Mouse (Mus musculus): Measurements from ENCODE around the gene Slit2. TPM values are rescaled to one million over a fixed set of nuclear protein-coding genes. Genes with fewer than 3 reads are reported as not detected.
A peak's percentile ranks its signal among the peaks of the same experiment; 100 is the strongest.

Gene Slit2
- polyA plus RNA-seq, 1 experiment from 2014 or later, result 9.1 TPM

DNA sequence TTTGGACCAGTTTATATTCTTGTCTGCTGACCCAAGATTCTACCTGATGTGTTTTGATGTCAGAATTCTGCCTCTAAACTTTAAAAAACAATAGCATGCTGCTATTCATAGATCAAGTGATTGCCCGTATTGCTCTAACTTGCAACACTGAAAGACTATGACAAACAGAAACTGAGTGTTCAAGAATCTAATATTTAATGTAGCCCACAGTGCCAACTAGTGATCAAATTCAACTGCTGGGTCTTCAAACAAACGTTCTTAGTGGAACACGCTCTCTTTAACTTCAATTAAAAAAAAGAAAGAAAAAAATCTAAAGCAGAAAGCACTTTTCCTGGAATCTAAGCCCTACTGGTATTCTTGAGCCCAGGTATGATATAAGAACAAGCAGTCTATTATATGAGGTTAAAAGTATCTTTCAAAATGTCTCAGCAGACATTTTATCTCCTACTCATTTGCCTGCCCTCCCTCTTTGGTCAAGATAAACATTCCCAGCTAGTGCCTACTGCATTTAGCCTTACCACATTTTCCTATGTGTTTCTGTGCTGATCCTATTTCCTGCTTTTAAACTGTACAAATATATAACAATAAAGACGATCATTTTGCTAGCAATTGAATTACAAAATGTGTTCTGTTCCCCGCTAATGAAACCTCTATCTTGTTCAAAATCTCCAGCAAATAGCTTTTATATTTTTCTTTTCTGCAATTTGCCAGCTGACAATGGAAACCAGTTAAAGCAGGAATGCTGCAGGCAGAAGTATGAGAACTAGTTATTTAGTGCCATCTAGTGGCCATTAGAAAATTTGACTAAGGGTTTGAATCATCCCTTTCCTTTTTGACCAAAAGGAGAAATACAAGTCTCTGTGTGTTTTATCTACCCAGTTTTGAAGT lies 362.4 kb downstream of the Slit2 start:
- Histone ChIP-seq H3K27me3 (ENCODE audit: control insufficient read depth, insufficient read depth, low read length) (no peaks in the 10 kb centered on the region), H3K4me2 (replicated peaks; ENCODE audit: low read depth) (no peak overlapping the region), H3K27ac (replicated peaks) (no peak overlapping the region), H3K36me3 (ENCODE audit: control insufficient read depth, insufficient read depth, low read length) (no peaks in the 10 kb centered on the region), H3K4me1 (replicated peaks; ENCODE audit: control insufficient read depth, insufficient read depth) (no peaks in the 10 kb centered on the region), H3K9me3 (ENCODE audit: control insufficient read depth, low read length) (no peaks in the 10 kb centered on the region), H3K9ac (ENCODE audit: low read length) (no peak overlapping the region), H3K4me3 (ENCODE audit: low read depth, low read length) (no peak overlapping the region)
- no peak for DNase-seq (ENCODE audit: low spot score)
- TF ChIP-seq EP300 (optimal IDR thresholded peaks at IDR 0.05) (no peak), CTCF (IDR thresholded peaks at IDR 0.05; ENCODE audit: low read depth) (peak; percentile 77)
- 20% methylated on average over 5 of the region's 5 CpGs for WGBS
- ATAC-seq (ENCODE audit: low FRiP score, low TSS enrichment), result peak; percentile 74; the same call in 1 of the 2 replicates

DNA sequence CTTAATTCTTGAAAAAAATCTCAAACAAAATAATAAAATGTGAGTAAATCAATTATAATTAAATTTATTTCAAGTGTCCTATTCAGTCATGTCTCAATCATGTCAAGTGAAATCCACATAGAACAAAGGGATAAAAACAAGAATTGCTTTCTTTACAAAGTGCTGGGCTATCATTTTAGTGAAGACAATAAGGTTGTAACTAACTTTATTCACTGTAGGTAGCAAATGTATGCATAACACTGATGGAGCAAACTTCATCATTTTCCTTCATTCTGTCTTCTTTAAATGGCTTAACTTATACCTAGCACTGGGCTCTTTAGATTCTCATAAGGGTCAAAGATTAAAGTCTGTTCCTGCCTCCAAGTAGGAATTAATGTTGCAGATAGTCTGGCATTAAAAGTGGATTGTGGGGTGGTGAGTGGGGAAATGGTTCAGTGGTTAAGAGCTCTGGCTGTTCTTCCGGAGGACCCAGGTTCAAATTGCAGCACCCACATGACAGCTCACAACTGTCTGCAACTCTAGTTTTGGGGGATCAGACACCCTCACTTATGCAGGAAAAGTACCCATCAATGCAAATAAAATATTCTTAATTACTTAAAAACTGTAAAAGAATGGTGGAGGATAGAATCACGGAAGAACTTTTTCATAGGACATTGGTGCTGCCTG lies 363.2 kb downstream of the Slit2 start:
- no peaks in the 10 kb centered on the region for H3K27me3 ChIP-seq (ENCODE audit: control insufficient read depth, insufficient read depth, low read length)
- no peaks in the 10 kb centered on the region for H3K9me3 ChIP-seq (ENCODE audit: control insufficient read depth, low read length)
- DNase-seq (ENCODE audit: low spot score), result no peak
- H3K4me3 ChIP-seq (ENCODE audit: low read depth, low read length), result no peak overlapping the region
- H3K27ac ChIP-seq (replicated peaks), result no peak overlapping the region
- H3K4me1 ChIP-seq (replicated peaks; ENCODE audit: control insufficient read depth, insufficient read depth), result no peaks in the 10 kb centered on the region
- no peak overlapping the region for H3K9ac ChIP-seq (ENCODE audit: low read length)
- WGBS, result 93% methylated on average over 2 of the region's 2 CpGs
- H3K36me3 ChIP-seq (ENCODE audit: control insufficient read depth, insufficient read depth, low read length), result no peaks in the 10 kb centered on the region
- no peak for ATAC-seq (ENCODE audit: low FRiP score, low TSS enrichment)
- no peak overlapping the region for H3K4me2 ChIP-seq (replicated peaks; ENCODE audit: low read depth)
- TF ChIP-seq EP300 (optimal IDR thresholded peaks at IDR 0.05), result no peak
- TF ChIP-seq CTCF (IDR thresholded peaks at IDR 0.05; ENCODE audit: low read depth), result no peak

DNA sequence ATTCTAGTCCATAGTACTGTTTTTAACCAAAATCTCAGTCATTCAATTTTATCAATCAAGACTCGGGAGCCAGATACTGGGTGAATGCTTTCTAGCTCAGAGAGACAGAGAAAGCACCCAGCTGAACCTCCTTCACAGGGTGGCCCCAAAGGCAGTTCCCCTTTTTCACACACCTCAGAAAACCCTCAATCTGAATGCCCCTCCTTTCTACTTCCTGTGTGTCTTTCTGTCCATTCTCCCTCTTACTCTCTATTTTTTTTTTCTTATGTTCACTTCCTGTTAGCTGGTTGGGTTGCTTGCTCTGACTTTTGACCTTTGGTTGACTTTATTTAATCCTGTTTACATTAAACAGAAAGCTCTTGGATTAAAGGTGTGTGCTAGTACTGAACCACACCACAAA lies 366.4 kb downstream of the Slit2 start:
- Histone ChIP-seq H3K4me1 (replicated peaks; ENCODE audit: control insufficient read depth, insufficient read depth) (no peaks in the 10 kb centered on the region), H3K36me3 (ENCODE audit: control insufficient read depth, insufficient read depth, low read length) (no peaks in the 10 kb centered on the region), H3K4me3 (ENCODE audit: low read depth, low read length) (no peak overlapping the region), H3K27ac (replicated peaks) (no peak overlapping the region), H3K4me2 (replicated peaks; ENCODE audit: low read depth) (no peak overlapping the region), H3K9ac (ENCODE audit: low read length) (no peak overlapping the region), H3K27me3 (ENCODE audit: control insufficient read depth, insufficient read depth, low read length) (no peaks in the 10 kb centered on the region), H3K9me3 (ENCODE audit: control insufficient read depth, low read length) (no peaks in the 10 kb centered on the region)
- TF ChIP-seq EP300 (optimal IDR thresholded peaks at IDR 0.05) (no peak), CTCF (IDR thresholded peaks at IDR 0.05; ENCODE audit: low read depth) (no peak)
- DNase-seq (ENCODE audit: low spot score) (no peak), ATAC-seq (ENCODE audit: low FRiP score, low TSS enrichment) (no peak)
- 89% methylated on average over 1 of the region's 1 CpGs for WGBS

Small RNAs within 50 kb of the gene (microRNA-seq; reads per million reads assigned to microRNA genes)
- 13.8 reads per million, percentile 22 among the genes with 10 or more reads in this experiment for gene Mir218-1

Data from stomach, postnatal 0 days (tissue).